Mouse (Mus musculus) adrenal gland (tissue): ENCODE results near the gene Hoxa4.

Experiments
- intact Hi-C: fragments of 180-260 bp; cut with DNase I; formaldehyde crosslinking; loops from one replicate; pipeline ENCODE4 v1.15.1; 2025
- microRNA-seq, 2 experiments: library from miRNA; unstranded; fragments of <30 nt; microRNA quantifications; one replicate each; pipeline ENCODE4; 2019

Gene Hoxa4

GRCm38 (mm10) chr6:52157466-52158275, 33.9 kb downstream of the Hoxa4 start:
- intact Hi-C loops, result no loop called here

GRCm38 (mm10) chr6:52156551-52157200, 34.9 kb downstream of the Hoxa4 start:
- intact Hi-C loops, result no loop called here

- intact Hi-C loops, result no loop called here
These were observed 36.1 kb downstream of the Hoxa4 start for GRCm38 (mm10) chr6:52155471-52155870.

GRCm38 (mm10) chr6:52154044-52154443, 37.5 kb downstream of the Hoxa4 start:
- intact Hi-C loops, result no loop called here

- intact Hi-C loops, result no loop called here
These were observed 38.3 kb downstream of the Hoxa4 start for GRCm38 (mm10) chr6:52153270-52153669.

- intact Hi-C loops, result no loop called here
These were observed 39.0 kb downstream of the Hoxa4 start for GRCm38 (mm10) chr6:52152226-52153193.

GRCm38 (mm10) chr6:52151571-52151970, 40.0 kb downstream of the Hoxa4 start:
- intact Hi-C loops, result no loop called here

GRCm38 (mm10) chr6:52150401-52150966, 41.1 kb downstream of the Hoxa4 start:
- intact Hi-C loops, result no loop called here

Small RNA genes within 50 kb of the gene (microRNA-seq; reads per million reads assigned to microRNA genes)
- 55.5 to 61.4 reads per million in 2 experiments for gene Mir196b
